Mouse (Mus musculus): ENCODE measurements around the gene Mnd1.

The Mnd1 gene

DNA sequence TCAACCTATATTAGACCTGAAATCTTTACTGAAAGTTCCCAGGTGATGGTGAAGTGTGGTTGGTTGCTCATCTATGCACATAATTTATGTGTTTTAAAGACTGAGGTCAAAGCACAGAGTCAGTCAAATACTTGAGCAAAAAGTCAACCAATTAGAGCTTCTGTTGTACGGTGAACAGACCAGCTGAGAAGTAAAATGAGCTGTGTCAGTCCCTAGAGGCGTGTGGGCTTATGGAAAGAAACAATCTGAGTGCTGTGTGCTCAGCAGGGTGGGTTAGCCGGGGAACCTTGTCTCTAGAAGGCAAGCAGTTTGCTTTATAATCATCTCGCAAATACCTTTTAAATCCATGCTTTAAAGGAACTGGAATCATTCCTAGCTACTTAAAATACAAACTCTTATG lies 1.4 kb upstream of the Mnd1 start:
- DNase-seq = no peak

DNA sequence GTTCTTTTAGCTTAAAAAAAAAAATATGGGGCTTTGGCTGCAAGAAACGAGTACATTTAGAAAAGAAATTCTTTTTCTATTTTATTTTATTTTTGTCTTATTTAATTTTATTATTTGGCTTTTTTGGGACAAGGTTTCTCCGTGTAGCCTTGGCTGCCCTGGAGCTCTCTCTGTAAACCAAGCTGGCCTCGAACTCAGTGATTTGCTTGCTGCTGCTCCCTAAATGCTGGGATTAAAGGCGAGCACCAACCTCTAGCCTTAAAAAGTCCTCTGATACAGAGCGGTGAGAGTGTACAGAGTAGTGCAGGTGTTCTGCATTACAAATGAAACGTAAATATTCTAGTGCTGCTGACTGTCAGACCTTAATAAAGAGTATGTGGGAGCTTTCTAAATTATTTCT lies 519 bp upstream of the Mnd1 start:
- no peak for DNase-seq

DNA sequence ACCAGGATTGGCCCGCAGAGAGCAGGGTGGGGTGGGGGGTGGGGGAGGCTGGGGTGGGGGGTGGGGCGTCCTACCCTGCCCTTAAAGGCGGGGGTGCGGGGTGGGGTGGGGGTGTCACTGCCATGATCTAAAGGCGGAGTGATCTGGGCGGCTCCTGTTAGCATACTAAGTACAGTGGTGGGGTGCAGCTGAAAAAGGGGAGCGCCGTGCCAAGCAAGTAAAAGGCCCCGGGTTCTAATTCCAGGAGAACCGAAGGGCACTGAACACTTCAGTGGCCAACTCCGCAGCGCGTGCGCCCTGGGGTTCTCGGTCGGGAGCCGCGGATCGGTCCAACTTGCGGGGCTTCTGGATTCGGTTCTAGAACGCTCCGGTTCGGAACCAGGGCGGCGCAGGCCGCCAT lies 440 bp downstream of the Mnd1 start:
- DNase-seq = no peak

DNA sequence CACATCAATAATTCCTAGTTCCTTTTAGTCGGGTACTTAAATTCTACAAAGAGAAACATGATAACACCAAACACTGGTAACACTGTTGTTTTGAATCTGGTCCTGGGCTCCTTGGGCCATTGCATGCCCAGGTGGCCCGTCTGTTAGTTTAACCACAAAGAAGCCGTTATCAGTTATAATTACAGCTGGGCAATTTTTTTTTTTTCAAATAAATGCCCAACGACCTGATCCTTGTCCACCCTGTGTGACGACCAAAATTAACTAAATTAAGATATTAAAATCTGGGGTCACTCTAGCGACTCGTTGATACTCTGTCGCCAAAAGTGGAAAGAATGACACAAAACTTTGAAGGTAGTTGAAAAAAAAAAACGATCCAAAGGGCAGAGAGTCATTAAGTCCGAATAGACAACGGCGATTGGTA lies 855 bp downstream of the Mnd1 start:
- no peak for DNase-seq

DNA sequence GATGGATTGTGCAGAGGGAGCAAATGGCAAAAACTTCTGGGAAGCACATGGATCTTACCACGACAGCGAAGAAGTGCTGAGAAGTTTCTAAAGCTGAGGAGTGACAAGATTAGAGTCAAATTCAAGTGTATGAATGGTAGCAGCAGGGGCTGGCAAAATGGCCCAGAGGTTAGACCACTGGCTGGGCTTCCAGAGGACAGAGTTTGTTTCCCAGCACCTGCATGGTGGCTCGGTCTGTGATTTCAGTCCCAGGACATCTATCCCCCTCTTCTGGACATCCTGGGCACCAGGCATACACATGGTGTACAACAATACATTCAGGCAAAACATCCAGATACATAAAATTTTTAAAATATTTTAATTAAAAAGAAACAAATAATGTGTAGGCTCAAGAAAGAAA lies 5.8 kb downstream of the Mnd1 start:
- no peak for DNase-seq

DNA sequence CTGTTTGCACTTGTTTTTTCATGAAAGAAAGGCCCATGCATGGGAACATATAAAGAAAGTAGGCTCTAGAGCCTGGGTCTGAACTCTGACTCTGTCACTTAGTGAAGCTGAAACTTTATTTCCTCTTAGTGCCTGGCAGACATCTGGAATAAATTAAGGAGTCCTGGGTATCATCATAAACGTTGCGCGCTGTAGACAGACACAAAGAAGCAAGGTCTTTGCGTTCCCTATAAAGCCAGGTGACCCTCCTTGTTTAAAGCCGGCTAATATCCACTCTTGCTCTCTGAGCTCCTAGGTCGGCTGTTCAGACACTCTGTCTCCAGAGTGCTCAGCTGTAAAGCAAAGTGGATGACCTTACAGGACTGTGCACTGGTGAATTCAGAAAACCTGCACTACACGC lies 14.6 kb downstream of the Mnd1 start:
- DNase-seq = no peak

DNA sequence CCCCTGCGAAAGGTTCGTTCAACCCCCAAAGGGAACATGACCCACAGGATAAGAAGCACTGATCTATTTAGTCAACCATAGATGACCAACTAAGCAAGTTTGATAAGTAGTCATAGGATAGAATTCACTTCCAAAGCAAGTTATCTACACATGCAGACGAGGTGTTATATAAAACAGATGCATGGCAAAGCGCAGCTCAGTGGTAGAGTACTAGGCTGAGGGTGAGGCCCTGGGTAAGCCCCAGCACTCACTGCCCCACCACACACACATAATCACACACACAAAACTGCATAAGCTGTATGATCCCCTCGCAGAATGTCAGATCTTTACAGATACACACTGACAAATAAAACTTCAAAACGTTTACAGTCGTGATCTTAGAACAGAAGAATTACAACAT lies 19.1 kb downstream of the Mnd1 start:
- no peak for DNase-seq

DNA sequence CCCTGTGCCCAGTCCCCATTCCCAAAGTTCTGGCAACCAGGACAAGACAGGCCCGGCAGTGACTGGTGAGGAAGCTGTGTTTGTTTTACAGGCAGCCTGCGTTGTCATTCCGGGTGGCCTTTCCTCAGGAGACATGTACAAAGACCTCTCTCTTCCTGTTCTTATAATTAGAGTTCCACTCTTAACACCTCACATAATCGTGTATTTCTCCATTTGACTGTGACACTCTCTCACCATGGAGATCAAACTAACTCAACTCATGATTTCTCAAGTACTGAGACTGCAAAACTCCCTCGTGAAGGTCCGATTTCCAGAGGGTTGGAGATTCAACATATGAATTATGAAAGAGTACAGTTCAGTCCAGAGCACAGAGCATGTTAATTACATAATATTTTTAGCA lies 19.7 kb downstream of the Mnd1 start:
- DNase-seq = no peak

DNA sequence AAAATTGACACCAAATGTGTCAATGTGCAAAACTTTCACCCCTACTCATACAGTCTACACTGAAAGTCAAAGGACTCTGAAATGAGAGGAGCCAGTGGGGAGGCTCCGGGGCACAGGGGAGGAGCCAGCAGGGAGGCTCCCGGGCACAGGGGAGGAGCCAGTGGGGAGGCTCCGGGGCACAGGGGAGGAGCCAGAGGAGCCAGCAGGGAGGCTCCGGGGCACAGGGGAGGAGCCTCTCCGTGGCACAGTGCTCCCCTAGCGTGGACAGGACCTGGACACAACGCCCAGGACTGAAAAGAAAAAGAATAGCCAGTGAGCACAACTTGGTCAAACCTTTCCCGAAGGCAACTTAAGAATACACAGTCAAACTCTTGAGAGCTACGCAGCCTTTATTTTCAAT lies 20.2 kb downstream of the Mnd1 start:
- DNase-seq = no peak

DNA sequence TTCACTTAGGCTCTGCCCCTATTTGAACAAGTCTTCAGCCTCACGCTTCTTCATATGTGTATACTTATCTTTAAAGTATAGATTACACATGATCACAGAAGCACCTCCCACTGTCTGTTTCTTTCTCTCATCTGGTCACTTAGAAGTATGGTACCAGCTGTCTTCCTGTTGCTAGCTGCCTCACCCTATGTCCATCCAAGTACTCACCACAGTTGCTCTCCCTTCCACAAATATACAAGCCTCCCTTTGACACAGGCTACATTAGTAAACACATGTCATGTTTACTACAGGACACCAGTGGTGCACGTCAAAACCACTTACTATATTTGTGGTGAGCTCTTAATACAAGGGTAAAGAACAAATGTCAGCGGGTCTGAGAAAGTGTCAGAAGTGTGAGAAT lies 24.2 kb downstream of the Mnd1 start:
- DNase-seq = no peak

DNA sequence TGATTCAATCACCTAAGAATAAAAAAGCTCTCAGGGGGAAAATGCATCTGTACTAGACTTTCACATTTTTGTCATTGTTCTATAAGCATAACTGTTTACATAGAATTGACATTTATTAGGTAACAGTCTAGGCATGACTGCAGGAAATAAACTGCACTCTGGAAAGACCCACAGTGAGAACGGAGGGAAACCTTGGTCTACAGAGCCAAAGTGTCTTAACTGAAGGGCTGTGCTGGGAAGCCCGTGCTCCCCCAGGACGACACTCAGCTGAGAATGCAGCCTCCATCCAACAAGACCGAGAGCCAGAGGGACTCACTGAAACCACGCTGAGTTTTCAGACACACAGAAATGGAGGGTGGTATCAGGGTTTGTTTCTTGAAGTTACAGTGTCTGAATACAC lies 24.8 kb downstream of the Mnd1 start:
- no peak for DNase-seq

DNA sequence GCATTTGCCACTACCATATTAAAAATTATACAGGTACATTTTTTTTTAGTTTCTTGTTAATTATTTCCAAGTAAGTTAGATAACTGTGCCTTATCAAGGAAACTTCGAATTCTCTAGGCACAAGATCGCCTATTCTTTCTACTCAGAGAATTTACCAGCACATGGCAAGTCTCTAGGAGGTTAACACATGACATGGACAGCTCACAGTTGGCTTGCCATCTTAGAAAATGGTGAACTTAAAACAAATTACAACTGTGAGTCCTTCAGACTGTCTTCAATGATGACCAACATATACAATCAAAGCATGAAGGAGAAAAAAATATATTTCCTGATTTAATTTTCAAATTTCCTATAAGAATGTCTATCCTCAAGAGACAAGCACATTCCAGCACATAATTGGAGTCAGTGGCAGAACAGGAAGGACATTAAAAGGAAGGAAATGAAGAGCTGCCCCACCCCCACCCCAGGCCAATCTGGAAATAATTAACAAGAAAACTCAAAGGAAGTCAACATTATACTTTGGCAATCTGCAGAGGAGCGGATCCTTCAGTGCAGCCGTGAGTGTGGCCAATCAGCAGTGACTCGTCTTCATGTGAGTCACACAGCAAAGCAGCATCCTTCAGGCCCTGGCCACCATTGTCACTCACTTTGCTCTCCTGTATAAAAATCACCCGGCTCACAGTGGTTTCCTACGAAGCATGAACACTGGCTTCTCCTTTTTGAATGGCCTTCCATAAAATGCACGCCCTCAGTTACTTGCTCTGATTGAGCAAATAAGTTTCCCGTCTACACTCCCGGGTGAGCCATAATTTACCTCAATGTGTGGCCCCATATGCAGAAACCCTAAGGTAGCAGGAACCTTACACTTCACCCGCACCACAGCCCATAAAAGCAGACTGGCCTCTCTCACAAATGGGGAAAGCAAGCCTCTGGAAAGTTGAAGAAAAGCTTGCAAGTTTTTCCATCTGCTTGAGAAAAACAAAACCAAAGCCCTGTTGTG lies 26.4 kb downstream of the Mnd1 start:
- DNase-seq = no peak

DNA sequence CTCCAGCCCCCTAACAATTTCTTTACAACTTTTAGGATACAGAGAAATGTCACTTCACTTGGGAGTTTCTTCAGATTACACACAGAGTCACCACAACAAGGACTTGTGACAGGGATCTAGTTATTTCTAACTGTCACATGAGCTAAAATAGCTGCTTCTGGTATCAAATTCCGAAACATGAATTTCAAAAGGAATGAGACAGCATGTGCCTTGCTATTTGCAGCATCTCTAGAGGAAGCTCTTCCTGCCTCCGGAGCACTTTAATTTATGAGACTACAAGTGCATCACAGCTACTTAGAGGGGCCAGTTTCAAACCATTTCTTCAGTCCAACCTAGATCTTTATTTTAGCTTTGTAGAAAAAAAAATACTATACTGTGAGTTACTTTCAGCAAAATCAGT lies 28.2 kb downstream of the Mnd1 start:
- DNase-seq = no peak

DNA sequence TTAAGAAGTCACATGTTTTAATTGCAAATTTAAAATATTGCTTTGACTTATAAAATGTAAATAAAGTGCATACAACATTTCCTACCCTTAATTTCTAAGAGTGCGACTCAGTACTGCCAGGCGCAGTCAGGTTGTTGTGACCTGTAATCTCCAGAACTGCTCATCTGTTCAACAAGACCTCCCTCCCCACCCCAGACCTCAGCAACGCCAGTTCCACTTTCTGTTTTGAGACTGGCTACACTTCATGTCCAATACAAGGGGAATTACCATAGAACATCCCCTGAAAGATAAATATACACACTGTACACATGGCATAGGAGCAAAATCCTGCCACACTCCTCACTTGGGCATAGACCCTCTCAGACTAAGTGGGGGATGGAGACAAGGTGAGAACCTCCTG lies 28.9 kb downstream of the Mnd1 start:
- DNase-seq = no peak

DNA sequence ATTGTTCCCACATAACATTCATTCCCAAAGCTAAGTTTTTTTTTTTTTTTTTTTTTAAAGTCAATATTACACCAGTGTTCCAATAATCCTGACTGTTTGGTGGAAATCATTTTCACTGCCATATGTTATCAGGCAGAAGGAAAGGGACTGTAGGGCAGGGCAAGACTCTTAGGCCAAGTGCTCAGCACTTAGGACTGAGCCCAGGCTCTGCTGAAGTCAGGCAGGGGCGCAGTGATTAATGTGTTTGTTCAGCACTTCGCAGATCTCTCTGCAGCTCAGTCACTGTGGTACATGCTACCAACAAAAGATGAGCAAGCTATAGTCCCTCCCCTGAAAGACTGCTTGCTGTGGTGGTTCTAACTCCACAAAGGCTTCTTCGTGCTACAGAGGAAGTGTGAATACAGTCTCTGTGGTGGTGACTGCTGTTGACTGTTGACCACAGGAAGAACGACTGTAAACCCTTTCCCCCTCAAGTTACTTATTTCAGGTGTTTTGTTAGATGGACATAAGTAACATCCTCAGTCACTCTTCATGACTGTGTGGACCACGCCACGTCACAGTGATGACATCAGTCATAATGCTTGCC lies 29.8 kb downstream of the Mnd1 start:
- DNase-seq = no peak

DNA sequence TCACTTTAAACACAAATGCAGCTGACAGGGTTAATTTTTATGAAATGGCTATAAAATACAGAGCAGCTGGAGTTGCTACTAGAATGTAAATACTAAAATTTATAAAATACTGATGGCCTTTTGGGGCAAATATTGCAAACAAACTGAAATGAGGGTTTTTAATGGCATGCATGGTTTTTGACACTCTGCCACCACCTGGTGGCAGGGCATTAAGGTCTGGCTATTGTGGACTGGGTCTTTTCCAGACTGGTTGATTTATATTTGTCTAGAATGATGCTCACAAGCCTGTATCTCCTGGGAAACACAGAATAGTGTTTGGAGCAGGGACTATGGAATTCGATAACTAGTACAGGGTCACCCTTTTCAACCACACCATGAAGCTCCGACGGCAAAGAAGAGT lies 32.1 kb downstream of the Mnd1 start:
- DNase-seq = peak; percentile 27 to 56

DNA sequence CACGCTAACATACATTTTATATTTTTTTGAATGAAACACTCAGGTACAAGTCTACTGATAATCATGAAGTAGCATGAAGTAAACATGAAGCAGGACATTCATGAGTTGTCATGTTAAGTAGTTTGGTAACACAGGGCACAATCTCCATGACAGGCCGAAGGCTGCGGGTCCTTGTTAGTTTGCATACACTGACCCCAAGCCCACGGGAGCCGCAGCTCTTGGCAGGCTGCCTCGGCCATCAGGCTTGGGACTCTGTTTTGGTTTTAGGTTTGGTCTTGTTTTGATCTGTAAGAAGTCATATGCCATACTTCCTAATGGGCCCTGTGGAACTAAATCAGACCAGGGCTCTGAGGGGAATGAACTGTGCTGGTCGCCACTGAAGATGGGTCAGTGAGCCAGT lies 36.9 kb downstream of the Mnd1 start:
- DNase-seq = no peak

DNA sequence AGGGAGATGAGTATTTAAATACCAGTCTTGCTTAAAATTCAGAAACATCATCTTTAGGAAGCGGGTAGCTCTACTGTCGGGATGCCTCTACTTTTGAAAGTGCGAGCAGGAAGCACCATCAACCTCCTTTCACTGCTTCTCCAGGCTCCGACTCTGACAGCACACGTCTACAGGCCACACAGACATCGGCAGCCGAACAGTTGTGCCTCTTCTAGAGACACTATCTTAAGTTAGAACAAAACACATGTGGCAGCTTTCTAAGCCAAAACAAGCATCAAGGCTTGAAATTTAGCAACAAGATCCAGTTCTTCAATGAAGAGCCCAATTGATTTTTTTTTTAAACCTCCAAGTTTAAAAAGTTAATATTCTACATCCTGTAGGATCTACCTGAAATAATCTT lies 37.4 kb downstream of the Mnd1 start:
- no peak for DNase-seq

DNA sequence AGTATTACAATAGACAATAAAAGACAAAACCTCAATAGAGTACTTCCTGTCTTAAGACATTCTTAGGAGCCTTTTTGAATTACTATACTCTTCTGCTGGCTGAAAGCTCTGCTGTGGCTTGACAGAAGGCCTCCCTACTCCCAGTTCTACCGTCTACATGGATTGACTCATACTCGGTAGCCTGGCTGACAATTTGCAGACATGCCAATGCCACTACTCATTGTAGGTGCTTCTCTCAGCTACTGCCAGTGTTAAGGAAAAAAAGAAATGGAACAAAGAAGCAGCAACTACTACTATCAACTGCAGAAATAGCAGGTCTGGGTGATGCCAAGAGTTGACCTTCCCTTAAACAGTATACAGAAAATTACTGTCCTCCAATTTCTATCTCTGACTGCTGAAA lies 47.0 kb downstream of the Mnd1 start:
- no peak for DNase-seq

DNA sequence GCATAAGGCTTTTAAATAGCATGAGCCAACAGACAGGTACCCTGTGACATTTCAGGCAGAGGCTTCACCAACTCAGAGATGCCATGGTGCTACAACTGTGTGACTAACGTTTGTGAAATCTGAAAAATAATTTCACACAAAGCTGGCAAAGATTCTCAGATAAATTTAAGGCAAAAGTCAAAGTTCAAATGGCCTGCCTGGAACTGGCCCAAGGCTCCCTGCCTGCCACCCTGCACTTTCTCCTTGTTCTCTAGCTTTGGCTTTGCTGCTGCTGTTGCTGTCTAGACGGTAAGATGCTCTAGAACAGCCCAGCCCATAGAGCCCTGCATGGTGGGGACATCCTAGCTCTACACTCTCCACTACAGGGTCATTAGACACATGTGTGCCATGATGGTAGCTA lies 49.5 kb downstream of the Mnd1 start:
- DNase-seq = no peak

DNA sequence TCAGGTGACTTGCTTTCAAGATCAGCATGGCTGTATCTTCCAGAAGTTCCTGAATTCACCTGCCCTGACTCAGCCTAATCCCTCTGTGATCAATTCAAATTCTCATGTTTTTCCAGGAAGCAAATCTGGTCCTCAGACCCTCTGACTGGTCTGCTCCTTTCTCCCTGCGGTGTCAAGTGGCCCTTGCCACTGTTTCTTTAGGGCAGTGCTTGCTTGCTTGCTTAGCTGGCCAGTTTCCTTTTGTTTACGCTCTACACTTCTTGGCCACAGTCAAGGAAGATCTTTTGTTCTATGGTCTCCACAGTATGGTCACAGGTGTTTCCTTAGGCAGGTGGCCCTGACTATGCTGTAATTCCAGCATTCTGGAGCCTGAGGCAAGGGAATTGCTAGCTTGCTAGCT lies 52.0 kb downstream of the Mnd1 start:
- DNase-seq = no peak

DNA sequence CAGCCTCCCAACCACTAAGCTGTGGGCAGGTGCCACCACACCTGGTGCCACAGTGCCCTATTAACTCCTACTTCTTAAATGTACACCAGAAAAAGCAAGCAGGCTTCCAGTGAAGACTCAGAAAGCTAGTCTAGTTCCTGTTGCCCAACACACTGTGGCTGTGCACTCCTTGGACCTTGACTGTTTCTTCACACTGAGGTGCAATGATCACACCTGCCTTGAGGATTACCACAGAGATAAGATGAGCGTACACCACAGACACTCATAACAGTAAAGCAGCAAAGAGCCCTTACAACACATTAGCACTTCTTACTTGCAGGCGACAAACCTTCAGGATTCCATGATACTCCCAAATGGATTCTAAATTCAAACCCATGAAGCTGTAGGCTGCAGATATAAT lies 62.7 kb downstream of the Mnd1 start:
- no peak for DNase-seq

DNA sequence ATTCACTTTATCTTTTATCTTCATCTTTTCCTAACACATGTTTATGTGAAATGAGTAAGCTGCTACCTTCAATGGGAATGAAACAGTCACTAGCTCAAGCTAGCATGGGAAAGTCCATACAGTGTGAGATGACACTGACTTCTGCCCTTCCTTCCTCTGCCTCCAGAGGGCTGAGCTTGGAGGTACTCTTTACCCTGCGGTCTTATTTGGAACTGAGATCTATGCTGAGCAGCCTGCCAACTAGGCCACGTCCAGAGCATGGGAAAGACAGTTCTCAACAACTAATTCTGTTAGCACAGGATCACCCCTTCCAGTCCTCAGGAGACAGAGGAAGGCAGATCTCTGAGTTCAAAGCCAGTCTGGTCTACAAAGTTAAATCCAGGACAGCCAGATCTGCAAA lies 64.6 kb downstream of the Mnd1 start:
- DNase-seq = peak in 1 of 2 experiments; percentile 53

DNA sequence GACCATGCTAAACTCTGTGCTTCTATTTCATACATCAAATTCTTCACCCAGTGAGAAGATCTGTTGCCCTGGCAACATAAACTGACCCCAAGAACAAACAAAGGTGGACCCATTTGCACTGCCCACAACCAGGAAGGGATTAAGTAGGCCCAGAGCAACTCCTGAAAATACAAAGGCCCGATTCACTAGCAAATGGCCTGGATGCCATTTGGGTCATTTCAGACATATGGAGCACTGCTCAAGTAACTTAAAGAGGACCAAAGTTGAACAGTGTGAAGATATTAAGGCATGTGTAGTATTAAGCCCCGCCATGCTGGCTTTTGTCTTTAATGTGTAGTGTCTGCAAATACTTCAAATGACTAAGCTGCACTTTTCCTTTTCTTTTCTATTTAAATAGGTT lies 68.7 kb downstream of the Mnd1 start:
- no peak for DNase-seq

DNA sequence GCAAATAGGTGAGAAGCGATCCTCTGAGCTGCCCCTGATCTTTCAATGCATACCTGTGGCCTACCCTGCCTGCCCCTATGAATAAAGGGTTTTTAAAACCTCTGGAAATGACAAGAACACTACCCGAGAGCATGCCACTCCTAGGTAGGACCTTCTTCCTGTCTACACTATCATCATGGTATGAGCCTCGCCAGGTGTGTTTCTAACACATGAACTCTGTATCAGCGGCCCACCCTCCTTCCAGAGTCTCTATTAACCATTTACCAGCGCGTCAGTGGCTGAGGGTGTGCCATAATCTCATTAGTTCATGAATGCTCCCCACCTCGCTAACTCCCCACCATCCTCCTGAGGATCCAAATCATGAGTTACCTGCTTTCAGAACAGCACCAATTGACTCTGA lies 69.2 kb downstream of the Mnd1 start:
- no peak for DNase-seq

All from spleen, adult 18-20 months (tissue).